Mouse (Mus musculus) common myeloid progenitor, adult 5-6 weeks (primary cell): ENCODE results near the gene Dok3. TPM values are rescaled to one million over a fixed set of nuclear protein-coding genes. Genes with fewer than 3 reads are reported as not detected.

Experiments
- ATAC-seq: replicated peaks from 2 replicates; pipeline ENCODE4 v1.8.0; 2016; ENCODE audit warnings: low read depth, mild to moderate bottlenecking, moderate TSS enrichment, inconsistent platforms; ENCODE audit not compliant: poor library complexity, severe bottlenecking
- total RNA-seq: library from RNA; stranded (forward); fragments of 200-1000, 187-1606 nt; gene quantifications from 2 replicates; pipeline ENCODE4 v1.2.3, GENCODE M21; 2017

Gene Dok3
- total RNA-seq, 1 experiment from 2014 or later = 9.6 TPM

DNA sequence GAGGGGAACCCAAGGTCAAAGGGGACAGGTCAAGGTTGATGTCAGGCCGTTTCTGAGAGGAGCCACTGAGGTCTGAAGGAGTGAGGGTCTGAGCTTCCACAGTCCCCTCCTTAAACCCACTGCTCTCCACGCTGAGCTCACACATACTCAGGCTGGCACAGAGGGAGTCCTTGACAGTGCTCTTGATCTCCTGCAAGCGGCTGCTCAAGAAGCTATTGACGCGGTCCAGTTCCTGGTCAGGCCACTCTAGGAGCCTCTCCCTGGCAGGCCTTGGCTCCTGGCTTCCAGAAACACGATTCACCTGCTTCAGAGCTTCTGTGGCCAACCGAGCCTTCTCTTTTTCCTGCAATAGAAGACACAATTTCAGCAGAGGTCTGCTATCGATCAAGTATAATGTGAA lies 14.4 kb upstream of the Dok3 start:
- ATAC-seq = no peak

DNA sequence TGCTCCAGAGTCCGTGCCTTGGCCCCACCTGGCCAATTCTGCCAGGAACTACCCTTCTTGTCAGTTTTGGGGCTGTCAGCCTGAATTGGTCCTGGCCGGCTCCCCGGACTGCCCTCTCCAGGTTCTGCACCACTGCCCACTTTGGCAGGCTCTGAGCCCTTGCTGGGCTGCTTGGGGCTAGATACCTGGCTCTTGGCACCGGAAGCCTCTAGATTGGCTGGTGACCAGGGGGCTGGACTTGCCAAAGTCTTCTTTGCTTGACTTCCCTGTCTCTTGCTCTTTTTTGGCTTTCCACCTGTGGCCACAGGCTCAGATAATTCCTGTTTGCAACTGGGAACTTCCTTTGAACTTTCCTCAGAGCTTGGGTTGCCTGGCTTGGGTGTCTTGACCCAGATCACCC lies 13.8 kb upstream of the Dok3 start:
- ATAC-seq = no peak

DNA sequence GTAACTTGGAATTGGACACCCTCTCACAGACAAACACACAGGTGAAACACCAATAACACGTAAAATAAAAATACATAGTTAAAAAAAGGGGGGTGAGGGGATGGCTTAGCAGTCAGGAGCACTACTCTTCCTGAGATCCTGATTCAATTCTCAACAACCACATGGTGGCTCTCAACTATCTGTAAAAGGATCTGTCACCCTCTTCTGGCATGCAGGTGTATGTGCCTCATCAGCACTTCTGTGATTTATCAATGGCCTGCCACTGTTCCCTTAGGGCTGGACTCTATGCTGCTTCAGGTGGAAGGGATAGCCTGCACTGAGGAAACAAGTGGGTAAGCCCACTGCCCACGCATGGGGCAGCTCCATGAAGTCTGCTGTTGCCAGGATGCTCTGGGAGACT lies 11.8 kb upstream of the Dok3 start:
- ATAC-seq = no peak

DNA sequence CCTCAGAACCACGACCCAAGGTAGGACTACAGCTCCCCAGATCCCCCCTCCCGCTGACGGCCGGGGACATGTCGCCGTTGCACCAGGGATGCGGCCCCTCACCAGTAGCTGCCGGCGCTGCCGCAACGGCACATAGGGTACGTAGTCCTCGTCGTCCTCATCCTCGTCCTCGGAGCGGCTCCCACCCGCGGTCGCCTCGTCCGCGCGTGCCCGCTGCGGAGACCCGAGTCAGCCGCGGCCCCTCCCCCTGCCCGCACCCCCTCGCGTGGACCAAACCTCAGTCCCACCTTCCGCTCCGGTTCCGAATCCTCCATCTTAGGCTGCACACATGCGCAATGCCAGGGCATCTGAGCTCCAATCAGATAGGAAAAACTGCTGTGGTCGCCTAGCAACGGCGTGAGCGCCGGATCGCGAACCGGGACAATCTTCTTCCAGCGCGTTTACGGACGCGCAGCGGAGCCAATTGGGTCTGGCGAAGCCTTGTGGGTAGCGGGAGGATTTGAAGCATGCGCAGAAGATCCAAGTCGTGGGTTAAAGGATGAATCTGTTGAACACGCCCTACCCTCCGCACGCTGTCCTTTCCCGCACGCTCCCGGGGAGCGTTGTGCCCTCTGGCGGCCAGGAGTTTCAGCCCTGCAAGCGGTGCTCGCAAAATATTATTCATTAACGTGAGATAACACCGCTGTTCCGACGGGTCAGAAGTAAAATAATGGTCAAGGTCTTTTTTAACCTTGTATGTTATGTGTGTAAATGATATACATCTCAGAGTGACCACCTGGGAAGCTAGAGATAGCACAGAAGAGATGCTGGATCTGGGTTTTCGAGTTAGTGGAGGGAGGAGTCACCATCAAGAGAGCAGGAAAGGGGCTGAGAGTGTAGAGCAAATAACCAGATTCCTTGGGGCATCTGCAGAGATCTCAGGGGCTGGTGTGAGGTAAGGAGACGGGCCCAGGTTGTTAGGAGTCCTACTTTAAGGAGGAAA lies 7.4 kb upstream of the Dok3 start, which contains the start of gene Ddx41:
Gene Ddx41, minus strand, starts transcription at position 465 of the 982 bp plus-strand sequence.
- ATAC-seq = peak; percentile 96

DNA sequence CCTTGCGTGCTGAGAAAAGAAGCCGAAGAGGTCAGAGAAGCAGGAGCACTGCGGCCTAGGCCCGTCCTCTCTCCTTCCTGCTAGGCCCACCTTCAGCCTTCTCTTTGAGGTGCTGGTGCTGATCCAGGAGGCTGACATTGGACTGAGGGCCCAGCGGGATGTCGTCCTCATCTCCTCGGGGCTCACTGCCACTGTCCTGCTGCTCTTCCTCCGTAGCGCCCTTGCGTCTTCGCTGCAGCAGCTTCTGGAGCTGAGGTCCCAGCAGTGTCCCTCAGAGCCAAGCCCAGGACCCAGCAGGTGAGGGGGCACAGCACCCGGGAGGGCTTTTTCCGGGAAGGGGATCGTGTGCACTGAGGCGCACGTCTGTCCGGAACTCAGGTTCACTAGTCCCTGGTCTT lies 6.7 kb upstream of the Dok3 start:
- ATAC-seq = no peak

- no peak for ATAC-seq
Observed at GRCm38 (mm10) chr13:55535191-55535590, 6.1 kb upstream of the Dok3 start.

- ATAC-seq = peak; percentile 67
Observed at GRCm38 (mm10) chr13:55527834-55528772, 993 bp downstream of the Dok3 start.

DNA sequence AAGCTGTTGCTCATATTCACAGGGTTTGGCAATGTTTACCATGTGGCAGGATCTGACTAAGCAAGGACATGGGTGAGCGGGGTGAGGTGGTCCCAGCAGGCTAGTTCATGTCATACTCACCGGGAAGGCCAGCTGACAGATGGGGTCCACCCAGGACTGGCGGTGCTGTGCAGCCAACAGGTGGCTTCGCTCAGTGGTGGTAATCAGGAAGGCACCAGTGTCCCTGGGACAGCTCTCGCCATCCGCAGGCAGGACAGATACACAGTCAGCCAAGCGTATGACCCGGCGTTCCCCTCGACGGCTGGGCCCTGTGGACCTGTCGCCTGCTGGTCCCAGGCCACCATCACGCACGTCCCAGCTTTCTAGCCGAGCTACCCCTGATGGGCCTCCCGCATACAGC lies 1.9 kb downstream of the Dok3 start:
- no peak for ATAC-seq

DNA sequence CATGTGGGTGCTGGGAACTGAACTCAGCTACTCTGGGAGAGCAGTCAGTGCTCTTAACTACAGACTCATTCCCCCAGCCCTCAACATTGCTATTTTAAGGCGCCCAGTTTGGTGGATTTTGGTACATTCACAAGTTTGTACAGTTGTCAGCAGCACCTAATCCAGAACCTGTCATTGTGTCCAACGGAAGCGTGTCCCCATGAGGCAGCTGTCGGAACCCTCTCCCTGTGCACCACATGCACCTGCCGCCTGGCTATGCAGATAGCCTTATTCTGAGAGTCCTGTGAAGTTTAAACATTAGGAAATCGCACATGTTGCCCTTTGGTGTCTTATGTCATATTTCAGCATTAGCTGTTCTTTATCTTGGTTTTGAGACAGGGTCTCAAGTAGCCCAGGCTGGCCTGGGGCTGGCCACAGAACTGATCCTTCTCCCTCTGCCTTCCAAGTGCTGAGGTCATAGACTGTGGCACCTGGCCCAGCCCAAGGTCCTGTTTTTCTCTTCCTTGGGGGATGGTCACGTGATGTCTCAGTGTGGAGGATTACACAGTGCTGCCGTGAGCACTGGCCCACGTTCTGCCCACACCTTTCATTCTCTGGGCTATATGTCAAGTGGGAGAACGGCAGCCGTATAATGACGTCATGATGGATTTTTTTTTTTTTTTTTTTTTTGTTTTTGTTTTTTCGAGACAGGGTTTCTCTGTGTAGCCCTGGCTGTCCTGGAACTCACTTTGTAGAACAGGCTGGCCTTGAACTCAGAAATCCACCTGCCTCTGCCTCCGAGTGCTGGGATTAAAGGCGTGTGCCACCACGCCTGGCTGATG lies 3.2 kb downstream of the Dok3 start:
- ATAC-seq = peak; percentile 13

DNA sequence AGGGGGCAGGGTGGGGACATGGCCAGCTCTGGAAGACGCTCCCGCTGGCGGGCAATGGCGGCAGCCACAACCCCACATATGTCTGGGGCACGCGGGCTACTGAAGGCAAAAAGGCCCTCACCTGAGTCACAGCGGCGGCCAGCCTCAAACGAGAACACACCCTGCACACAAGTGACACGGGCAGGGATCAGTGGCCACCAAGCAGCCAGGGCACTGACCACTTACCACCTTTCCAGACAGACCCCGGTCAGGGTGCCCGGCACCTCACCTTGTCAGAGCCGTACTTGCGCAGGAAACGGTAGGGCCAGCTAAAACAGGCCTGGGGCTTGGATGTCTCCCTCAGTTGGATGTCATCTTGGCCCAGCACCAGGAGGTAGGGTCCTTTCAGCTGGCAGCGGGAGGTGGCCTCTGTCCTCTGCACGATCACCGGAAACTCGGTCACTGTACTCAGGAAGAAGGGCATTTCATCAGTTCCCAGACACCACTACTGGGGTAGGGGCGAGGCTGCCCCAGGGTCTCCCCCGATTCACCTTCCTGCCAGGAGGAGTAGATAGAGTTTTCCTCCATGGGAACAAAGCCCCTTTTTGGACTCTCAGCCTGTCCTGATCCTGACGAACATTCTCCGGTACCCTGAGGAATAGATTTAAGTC lies 5.0 kb downstream of the Dok3 start:
- no peak for ATAC-seq

DNA sequence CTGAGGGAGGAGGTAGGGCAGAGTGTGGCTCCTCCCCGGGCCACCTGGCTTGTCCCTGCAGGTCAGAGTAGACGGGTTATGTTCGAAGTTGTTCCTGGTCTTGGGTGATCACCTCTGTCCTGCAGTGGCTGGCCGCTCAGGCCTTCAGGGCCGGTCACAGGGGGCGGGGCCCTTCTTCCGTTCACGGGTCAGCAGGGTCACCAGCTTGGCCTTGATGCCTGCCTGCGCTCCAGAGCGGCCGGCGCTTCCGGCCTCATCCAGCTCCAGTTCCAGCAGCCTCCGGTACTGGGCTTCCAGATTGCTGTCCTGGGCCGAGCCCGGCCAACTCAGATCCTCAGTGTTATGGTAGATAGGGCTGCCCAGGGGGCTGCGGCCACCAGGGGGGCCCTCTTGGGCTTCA lies 5.8 kb downstream of the Dok3 start:
- no peak for ATAC-seq

DNA sequence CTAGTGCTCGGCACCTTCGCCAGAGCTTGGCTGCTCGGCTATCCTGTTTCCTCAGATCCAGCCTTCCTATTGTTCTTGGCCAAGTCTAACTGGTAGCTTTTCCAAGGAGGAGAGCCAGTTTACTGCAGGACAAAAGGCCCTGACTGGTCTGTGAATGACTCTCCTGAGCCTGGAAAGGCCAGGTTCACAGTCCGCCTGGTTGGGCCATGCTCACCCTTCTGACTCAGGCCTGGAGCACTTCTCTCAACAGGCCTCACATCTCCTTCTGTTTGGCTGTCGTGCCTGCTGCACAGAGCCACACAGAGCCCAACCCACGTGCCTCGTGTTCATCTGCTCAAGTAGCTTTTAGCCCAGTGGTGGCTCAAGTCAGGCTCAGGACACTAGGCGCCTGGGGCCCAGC lies 6.4 kb downstream of the Dok3 start:
- ATAC-seq = no peak

- peak; percentile 51 for ATAC-seq
Observed at GRCm38 (mm10) chr13:55519606-55520005, 9.5 kb downstream of the Dok3 start.

DNA sequence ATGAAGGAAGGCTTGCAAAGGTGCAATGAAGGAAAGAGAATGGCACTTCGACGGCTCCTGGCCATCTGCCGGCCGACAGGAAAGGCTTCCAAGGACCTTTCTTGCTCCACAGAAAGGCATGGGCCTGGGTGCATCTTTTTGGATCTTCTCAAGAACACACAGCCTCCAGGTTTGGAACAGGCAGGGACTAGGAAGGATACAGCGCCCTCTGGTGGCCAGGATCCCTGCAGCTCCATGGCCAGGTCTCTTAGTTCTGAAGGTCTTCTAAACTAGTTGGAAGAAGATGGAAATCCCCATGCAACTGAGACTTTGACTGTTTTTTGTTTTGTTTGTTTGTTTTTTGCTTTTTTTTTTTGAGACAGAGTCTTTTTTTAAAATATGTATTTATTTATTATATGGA lies 12.1 kb downstream of the Dok3 start:
- peak; percentile 40; the same call in 1 of the 2 replicates for ATAC-seq

- ATAC-seq = no peak
Observed at GRCm38 (mm10) chr13:55513828-55514227, 15.3 kb downstream of the Dok3 start.

- ATAC-seq = peak; percentile 57
Observed at GRCm38 (mm10) chr13:55513111-55513748, 15.9 kb downstream of the Dok3 start, which contains the start of gene Pdlim7. Pdlim7 (minus strand) TSS chr13:55513676.

GRCm38 (mm10) chr13:55512379-55513031 lies 16.6 kb downstream of the Dok3 start:
- no peak for ATAC-seq

DNA sequence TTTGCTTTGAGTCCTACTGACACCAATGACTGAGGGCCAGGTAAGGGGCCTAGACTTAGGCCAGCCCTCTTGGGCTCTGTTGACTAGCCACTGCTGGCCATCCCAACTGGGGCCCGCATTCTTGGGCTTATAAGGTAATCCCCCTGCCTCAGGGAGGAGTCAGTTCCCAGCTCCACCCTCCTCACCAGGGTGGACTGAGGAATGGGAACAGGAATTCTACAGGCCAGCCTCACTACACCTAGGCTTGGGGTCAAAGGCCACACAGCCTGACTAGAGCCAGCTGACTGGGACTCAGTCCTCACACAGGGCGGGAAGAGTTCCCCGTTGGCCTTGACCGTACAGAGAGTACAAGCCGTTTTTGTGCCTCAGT lies 17.6 kb downstream of the Dok3 start:
- ATAC-seq = no peak
